Mouse (Mus musculus): ENCODE results near the gene Rbm19.

Rbm19 gene

GRCm38 (mm10) chr5:120165061-120165942 lies 49.0 kb downstream of the Rbm19 start:
- no peak for DNase-seq (ENCODE audit: low spot score)

- DNase-seq (ENCODE audit: low spot score), result no peak
Measured at GRCm38 (mm10) chr5:120167787-120168325, 51.6 kb downstream of the Rbm19 start.

GRCm38 (mm10) chr5:120171865-120172728 lies 55.8 kb downstream of the Rbm19 start:
- no peak for DNase-seq (ENCODE audit: low spot score)

- no peak for DNase-seq (ENCODE audit: low spot score)
Measured at GRCm38 (mm10) chr5:120172729-120173101, 56.5 kb downstream of the Rbm19 start.

- no peak for DNase-seq (ENCODE audit: low spot score)
Measured at GRCm38 (mm10) chr5:120174317-120174716, 58.1 kb downstream of the Rbm19 start.

GRCm38 (mm10) chr5:120175217-120175616 lies 59.0 kb downstream of the Rbm19 start:
- no peak for DNase-seq (ENCODE audit: low spot score)

GRCm38 (mm10) chr5:120176246-120177065 lies 60.2 kb downstream of the Rbm19 start:
- DNase-seq (ENCODE audit: low spot score), result no peak

- DNase-seq (ENCODE audit: low spot score), result no peak
Measured at GRCm38 (mm10) chr5:120177066-120177340, 60.7 kb downstream of the Rbm19 start.

GRCm38 (mm10) chr5:120180102-120180501 lies 63.8 kb downstream of the Rbm19 start:
- DNase-seq (ENCODE audit: low spot score), result no peak

- DNase-seq (ENCODE audit: low spot score), result no peak
Measured at GRCm38 (mm10) chr5:120181384-120181783, 65.1 kb downstream of the Rbm19 start.

GRCm38 (mm10) chr5:120183321-120183720 lies 67.1 kb downstream of the Rbm19 start:
- DNase-seq (ENCODE audit: low spot score), result no peak

GRCm38 (mm10) chr5:120183790-120184189 lies 67.5 kb downstream of the Rbm19 start:
- no peak for DNase-seq (ENCODE audit: low spot score)

- DNase-seq (ENCODE audit: low spot score), result no peak
Measured at GRCm38 (mm10) chr5:120185949-120186348, 69.7 kb downstream of the Rbm19 start.

GRCm38 (mm10) chr5:120188541-120188940 lies 72.3 kb downstream of the Rbm19 start:
- DNase-seq (ENCODE audit: low spot score), result no peak

- no peak for DNase-seq (ENCODE audit: low spot score)
Measured at GRCm38 (mm10) chr5:120190001-120190582, 73.8 kb downstream of the Rbm19 start.

- DNase-seq (ENCODE audit: low spot score), result no peak
Measured at GRCm38 (mm10) chr5:120191620-120192019, 75.4 kb downstream of the Rbm19 start.

GRCm38 (mm10) chr5:120194309-120194941 lies 78.2 kb downstream of the Rbm19 start:
- DNase-seq (ENCODE audit: low spot score), result no peak

GRCm38 (mm10) chr5:120194948-120195347 lies 78.7 kb downstream of the Rbm19 start:
- DNase-seq (ENCODE audit: low spot score), result no peak

- DNase-seq (ENCODE audit: low spot score), result no peak
Measured at GRCm38 (mm10) chr5:120196879-120197278, 80.6 kb downstream of the Rbm19 start.

- DNase-seq (ENCODE audit: low spot score), result no peak
Measured at GRCm38 (mm10) chr5:120197813-120198387, 81.6 kb downstream of the Rbm19 start.

- no peak for DNase-seq (ENCODE audit: low spot score)
Measured at GRCm38 (mm10) chr5:120199865-120200264, 83.6 kb downstream of the Rbm19 start.

All from urinary bladder, postnatal 25 days (tissue).